Mouse (Mus musculus) kidney, embryonic 16.5 days (tissue): ENCODE data around the gene Zfp445. TPM values are rescaled to one million over a fixed set of nuclear protein-coding genes. Genes with fewer than 3 reads are reported as not detected.
"Not testable (repeated sequence)": the region's sequence is repeated elsewhere in the genome, so short reads cannot be mapped to it uniquely, and the experiment has no call there.

Experiments used
- ATAC-seq: fragments of 200-750 bp; cut with Nextera tagmentation; 2 replicates; pipeline ENCODE4 v1.8.0; 2017; ENCODE audit warnings: moderate TSS enrichment; ENCODE audit not compliant: low FRiP score, low TSS enrichment
- H3K27ac ChIP-seq: fragments of 300-500 bp; sonication (generic); 2 replicates; pipeline ENCODE4 v1.5.1; 2014; ENCODE audit warnings: low read length
- H3K27me3 ChIP-seq: fragments of 300-500 bp; sonication (generic); 2 replicates; pipeline ENCODE4 v1.6.1; 2014; ENCODE audit warnings: low read length, control low read depth, mixed read lengths; ENCODE audit not compliant: insufficient read depth
- H3K36me3 ChIP-seq: fragments of 300-500 bp; sonication (generic); 2 replicates; pipeline ENCODE4 v1.6.1; 2014; ENCODE audit warnings: low read length, control low read depth, mixed read lengths; ENCODE audit not compliant: insufficient read depth
- H3K4me1 ChIP-seq: fragments of 300-500 bp; sonication (generic); 2 replicates; pipeline ENCODE4 v1.6.1; 2014; ENCODE audit warnings: low read length, control low read depth, mixed read lengths; ENCODE audit not compliant: insufficient read depth
- H3K4me2 ChIP-seq: fragments of 300-500 bp; sonication (generic); replicated peaks from 2 replicates; pipeline ENCODE4 v1.6.1; 2014; ENCODE audit warnings: low read depth, low read length
- H3K4me3 ChIP-seq: fragments of 300-500 bp; sonication (generic); 2 replicates; pipeline ENCODE4 v1.5.1; 2014; ENCODE audit warnings: mild to moderate bottlenecking, low read length
- H3K9ac ChIP-seq: fragments of 300-500 bp; sonication (generic); replicated peaks from 2 replicates; pipeline ENCODE4 v1.6.1; 2014; ENCODE audit warnings: low read length
- H3K9me3 ChIP-seq: fragments of 300-500 bp; sonication (generic); 2 replicates; pipeline ENCODE4 v1.6.1; 2016; ENCODE audit warnings: low read length, control low read depth
- WGBS: fragments of 180-500 bp; shearing (Covaris S2); extraction: QIAGEN DNeasy Blood & Tissue Kit; methylation state at CpG from one replicate; pipeline ENCODE4 v1.1.7; 2014; 5-methylcytosine and 5-hydroxymethylcytosine counted together
- polyA plus RNA-seq: library from polyadenylated mRNA; unstranded; fragments of >200 nt; fragmentation: Nextera tagmentation; extraction: Ambion mirVana; gene quantifications from 2 replicates; pipeline ENCODE4 v1.2.1, GENCODE M21; 2015

Zfp445 gene
- polyA plus RNA-seq, 1 experiment from 2014 or later = 82.3 TPM

GRCm38 (mm10) chr9:122864848-122865247, 958 bp downstream of the Zfp445 start:
- peaks cover 12% of the 10 kb centered on the region for H3K4me1 ChIP-seq
- H3K9me3 ChIP-seq = peaks cover 29% of the 10 kb centered on the region
- WGBS = 49% methylated on average over 3 of the region's 3 CpGs
- H3K27me3 ChIP-seq = 0 out of 2 replicates have a peak, but pooled peaks cover 3% of the 10 kb centered on the region
- peak overlapping the region; percentile 93 for H3K9ac ChIP-seq
- ATAC-seq = no peak
- peak overlapping the region; percentile 91 for H3K4me3 ChIP-seq
- peak overlapping the region; percentile 61 for H3K4me2 ChIP-seq
- H3K36me3 ChIP-seq = peaks cover 30% of the 10 kb centered on the region
- H3K27ac ChIP-seq = no peak overlapping the region

DNA sequence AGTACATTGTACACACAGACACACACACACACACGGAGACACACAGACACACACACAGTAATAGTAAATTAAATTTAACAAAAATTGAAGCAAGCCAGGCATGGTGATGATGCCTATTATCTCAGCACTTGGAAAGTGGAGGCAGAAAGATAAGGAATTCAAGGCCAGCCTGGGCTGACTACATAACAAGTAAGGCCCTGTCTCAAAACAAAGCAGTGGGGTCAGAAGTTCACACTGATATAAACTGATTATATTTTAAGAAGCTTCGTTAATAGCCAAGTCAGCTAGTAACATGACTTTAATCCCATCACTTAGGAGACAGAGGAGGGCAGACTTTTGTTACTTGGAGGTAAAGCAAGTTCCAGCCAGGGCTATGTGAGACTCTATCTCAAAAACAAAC, 2.1 kb downstream of the Zfp445 start:
- Histone ChIP-seq H3K27me3 (no peaks in the 10 kb centered on the region), H3K4me3 (no peak overlapping the region), H3K27ac (no peak overlapping the region), H3K9ac (no peak overlapping the region), H3K4me2 (no peak overlapping the region), H3K36me3 (peaks cover 41% of the 10 kb centered on the region), H3K9me3 (peaks cover 39% of the 10 kb centered on the region), H3K4me1 (peaks cover 12% of the 10 kb centered on the region)
- 94% methylated on average over 2 of the region's 2 CpGs for WGBS
- ATAC-seq = no peak

DNA sequence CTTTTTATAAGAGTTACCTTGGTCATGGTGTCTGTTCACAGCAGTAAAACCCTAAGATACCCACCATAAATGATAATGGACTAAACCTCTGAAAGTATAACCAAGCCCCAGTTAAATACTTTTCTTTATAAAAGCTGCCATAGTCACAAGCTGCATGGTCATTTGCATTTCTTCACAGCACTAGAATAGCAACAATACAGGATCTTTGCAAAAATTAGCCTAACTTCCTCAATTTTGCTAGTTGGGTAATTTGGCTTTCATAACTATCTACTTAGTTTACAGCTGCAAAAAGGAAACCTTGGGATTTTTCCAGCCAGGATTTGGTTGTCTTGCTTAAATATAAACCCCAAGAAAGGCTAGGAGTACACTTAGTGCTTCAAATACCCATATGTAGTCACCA, 5.1 kb downstream of the Zfp445 start:
- ATAC-seq = no peak

GRCm38 (mm10) chr9:122856716-122857115, 9.1 kb downstream of the Zfp445 start:
- H3K27me3 ChIP-seq = no peaks in the 10 kb centered on the region
- no peaks in the 10 kb centered on the region for H3K4me1 ChIP-seq
- peaks cover 43% of the 10 kb centered on the region for H3K9me3 ChIP-seq
- WGBS = 98% methylated on average over 3 of the region's 3 CpGs
- H3K4me3 ChIP-seq = no peak overlapping the region
- ATAC-seq = no peak
- no peak overlapping the region for H3K27ac ChIP-seq
- H3K4me2 ChIP-seq = no peak overlapping the region
- no peak overlapping the region for H3K9ac ChIP-seq
- H3K36me3 ChIP-seq = peaks cover 94% of the 10 kb centered on the region

More for the DNA sequence above, 5.1 kb downstream of the Zfp445 start:
- Histone ChIP-seq H3K36me3 (peaks cover 68% of the 10 kb centered on the region), H3K9me3 (peaks cover 36% of the 10 kb centered on the region), H3K9ac (no peak overlapping the region), H3K27ac (no peak overlapping the region), H3K4me1 (peaks cover 12% of the 10 kb centered on the region), H3K4me2 (no peak overlapping the region), H3K27me3 (no peaks in the 10 kb centered on the region), H3K4me3 (no peak overlapping the region)

DNA sequence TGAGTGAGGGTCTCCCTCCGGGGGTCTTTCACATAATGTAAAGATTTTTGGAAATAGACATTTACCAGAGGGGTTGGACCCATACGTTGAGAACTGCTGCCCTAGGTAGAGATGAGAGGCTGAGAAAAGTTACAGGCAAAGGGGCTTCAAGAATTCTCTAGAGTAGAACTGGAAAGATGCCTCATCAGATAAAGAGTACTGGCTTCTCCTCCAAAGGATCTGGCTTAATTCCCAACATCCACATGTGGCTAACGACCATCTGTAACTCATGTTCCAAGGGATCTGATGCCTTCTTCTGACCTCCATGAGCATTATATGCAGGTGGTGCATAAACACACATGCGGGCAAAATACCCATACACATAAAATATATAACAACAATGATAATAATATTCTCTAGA, 10.2 kb downstream of the Zfp445 start:
- Histone ChIP-seq H3K36me3 (peaks cover 94% of the 10 kb centered on the region), H3K9ac (no peak overlapping the region), H3K27me3 (no peaks in the 10 kb centered on the region), H3K27ac (no peak overlapping the region), H3K4me3 (no peak overlapping the region), H3K4me1 (no peaks in the 10 kb centered on the region), H3K9me3 (peaks cover 33% of the 10 kb centered on the region), H3K4me2 (no peak overlapping the region)
- WGBS = 95% methylated on average over 4 of the region's 4 CpGs
- no peak for ATAC-seq

DNA sequence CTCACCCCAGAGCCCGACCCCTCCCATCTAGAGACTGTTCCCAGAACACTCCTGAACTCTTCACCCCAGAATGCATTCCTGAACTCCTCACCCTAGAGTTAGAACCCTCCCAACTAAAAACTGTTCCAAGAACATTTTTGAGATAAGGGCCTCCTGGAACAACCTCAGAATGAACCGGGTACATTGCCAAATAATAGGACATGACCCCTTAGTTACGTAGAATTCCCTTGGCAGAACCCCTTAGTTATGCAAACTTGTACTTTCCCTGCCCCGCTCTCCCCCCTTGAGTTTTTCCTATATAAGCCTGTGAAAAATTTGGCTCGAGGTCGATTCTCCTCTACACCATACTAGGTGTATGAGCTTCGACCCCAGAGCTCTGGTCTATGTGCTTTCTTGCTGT, 10.7 kb downstream of the Zfp445 start:
- H3K4me3 ChIP-seq, H3K4me2 ChIP-seq, H3K9ac ChIP-seq, H3K27ac ChIP-seq, ATAC-seq, H3K27me3 ChIP-seq, H3K4me1 ChIP-seq: not testable (repeated sequence)
- 98% methylated on average over 2 of the region's 7 CpGs for WGBS
- peaks cover 94% of the 10 kb centered on the region for H3K36me3 ChIP-seq
- peaks cover 28% of the 10 kb centered on the region for H3K9me3 ChIP-seq

- Histone ChIP-seq H3K9me3 (peaks cover 24% of the 10 kb centered on the region), H3K36me3 (peaks cover 94% of the 10 kb centered on the region), H3K27ac (no peak overlapping the region), H3K4me1 (no peaks in the 10 kb centered on the region), H3K9ac (no peak overlapping the region), H3K4me2 (no peak overlapping the region), H3K27me3 (no peaks in the 10 kb centered on the region), H3K4me3 (no peak overlapping the region)
- no peak for ATAC-seq
- 92% methylated on average over 7 of the region's 7 CpGs for WGBS
These were observed 11.3 kb downstream of the Zfp445 start for GRCm38 (mm10) chr9:122854526-122854925.

DNA sequence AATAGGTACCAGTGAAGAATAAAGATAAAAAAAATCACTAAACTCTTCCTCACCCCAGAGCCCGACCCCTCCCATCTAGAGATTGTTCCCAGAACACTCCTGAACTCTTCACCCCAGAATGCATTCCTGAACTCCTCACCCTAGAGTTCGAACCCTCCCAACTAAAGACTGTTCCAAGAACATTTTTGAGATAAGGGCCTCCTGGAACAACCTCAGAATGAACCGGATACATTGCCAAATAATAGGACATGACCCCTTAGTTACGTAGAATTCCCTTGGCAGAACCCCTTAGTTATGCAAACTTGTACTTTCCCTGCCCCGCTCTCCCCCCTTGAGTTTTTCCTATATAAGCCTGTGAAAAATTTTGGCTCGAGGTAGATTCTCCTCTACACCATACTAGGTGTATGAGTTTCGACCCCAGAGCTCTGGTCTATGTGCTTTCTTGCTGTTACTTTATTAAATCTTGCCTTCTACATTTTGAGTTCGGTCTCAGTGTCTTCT, 17.9 kb downstream of the Zfp445 start:
- not testable (repeated sequence) for H3K4me3 ChIP-seq, H3K27me3 ChIP-seq, H3K9ac ChIP-seq, H3K4me1 ChIP-seq, H3K27ac ChIP-seq, ATAC-seq, H3K4me2 ChIP-seq
- H3K36me3 ChIP-seq = peaks cover 45% of the 10 kb centered on the region
- 96% methylated on average over 5 of the region's 8 CpGs for WGBS
- H3K9me3 ChIP-seq = peaks cover 20% of the 10 kb centered on the region; the same call in 1 of the 2 replicates

DNA sequence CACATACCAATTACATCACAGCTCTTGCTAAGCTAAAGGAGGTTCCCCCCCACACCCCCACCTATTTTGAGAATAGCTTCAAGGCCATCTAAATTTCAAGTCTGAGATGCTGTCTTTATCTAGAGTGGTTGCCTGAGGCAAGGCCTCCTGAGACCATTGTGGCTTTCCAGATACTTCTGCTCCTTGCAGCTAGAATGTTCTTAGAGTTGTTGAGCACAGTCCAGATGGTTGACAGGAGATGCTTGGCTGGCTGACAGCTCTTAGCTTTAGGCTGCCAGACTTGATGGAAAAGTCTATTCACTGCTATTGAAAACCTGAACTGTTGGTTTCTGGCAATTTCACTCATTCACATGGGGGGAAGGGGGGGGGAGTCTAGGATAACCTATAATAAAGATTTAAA, 19.6 kb downstream of the Zfp445 start:
- Histone ChIP-seq H3K9me3 (peaks cover 14% of the 10 kb centered on the region; the same call in 1 of the 2 replicates), H3K4me1 (no peaks in the 10 kb centered on the region), H3K4me2 (no peak overlapping the region), H3K27ac (no peak overlapping the region), H3K27me3 (no peaks in the 10 kb centered on the region), H3K9ac (no peak overlapping the region), H3K36me3 (peaks cover 28% of the 10 kb centered on the region), H3K4me3 (no peak overlapping the region)
- ATAC-seq = no peak

- no peak for ATAC-seq
- Histone ChIP-seq H3K27me3 (no peaks in the 10 kb centered on the region), H3K36me3 (peaks cover 23% of the 10 kb centered on the region), H3K9me3 (peaks cover 14% of the 10 kb centered on the region; the same call in 1 of the 2 replicates), H3K4me1 (no peaks in the 10 kb centered on the region), H3K27ac (no peak overlapping the region), H3K9ac (no peak overlapping the region), H3K4me2 (no peak overlapping the region), H3K4me3 (no peak overlapping the region)
- WGBS = 88% methylated on average over 3 of the region's 3 CpGs
These were observed 20.2 kb downstream of the Zfp445 start for GRCm38 (mm10) chr9:122845621-122846020.
